Mouse (Mus musculus): ENCODE measurements around the gene Cdca3. TPM values are rescaled to one million over a fixed set of nuclear protein-coding genes. Genes with fewer than 3 reads are reported as not detected.
"Not testable (repeated sequence)": the region's sequence is repeated elsewhere in the genome, so short reads cannot be mapped to it uniquely, and the experiment has no call there.

Cdca3 gene
- polyA plus RNA-seq, 1 experiment from 2014 or later = 29.3 TPM

- DNase-seq (ENCODE audit: low spot score) = no peak
These were observed 33.6 kb upstream of the Cdca3 start for GRCm38 (mm10) chr6:124795781-124796180.

GRCm38 (mm10) chr6:124796200-124796599, 33.1 kb upstream of the Cdca3 start:
- Histone ChIP-seq H3K27ac (no peak overlapping the region), H3K4me3 (replicated peaks; ENCODE audit: low read length) (no peak overlapping the region), H3K27me3 (ENCODE audit: control insufficient read depth, insufficient read depth, low read length) (no peaks in the 10 kb centered on the region), H3K4me2 (replicated peaks) (no peak overlapping the region), H3K4me1 (replicated peaks; ENCODE audit: control insufficient read depth, insufficient read depth, low read length) (no peaks in the 10 kb centered on the region), H3K9ac (no peak overlapping the region), H3K9me3 (ENCODE audit: control insufficient read depth, low read length) (no peaks in the 10 kb centered on the region), H3K36me3 (replicated peaks; ENCODE audit: control insufficient read depth, insufficient read depth) (no peaks in the 10 kb centered on the region)
- 86% methylated on average over 2 of the region's 2 CpGs for WGBS
- no peak for DNase-seq (ENCODE audit: low spot score)
- ATAC-seq (ENCODE audit: low FRiP score) = no peak

More at GRCm38 (mm10) chr6:124795781-124796180, 33.6 kb upstream of the Cdca3 start:
- 73% methylated on average over 4 of the region's 4 CpGs for WGBS
- Histone ChIP-seq H3K4me1 (replicated peaks; ENCODE audit: control insufficient read depth, insufficient read depth, low read length) (no peaks in the 10 kb centered on the region), H3K4me2 (replicated peaks) (no peak overlapping the region), H3K9me3 (ENCODE audit: control insufficient read depth, low read length) (no peaks in the 10 kb centered on the region), H3K4me3 (replicated peaks; ENCODE audit: low read length) (no peak overlapping the region), H3K9ac (no peak overlapping the region), H3K27ac (no peak overlapping the region), H3K36me3 (replicated peaks; ENCODE audit: control insufficient read depth, insufficient read depth) (no peaks in the 10 kb centered on the region), H3K27me3 (ENCODE audit: control insufficient read depth, insufficient read depth, low read length) (no peaks in the 10 kb centered on the region)
- no peak for ATAC-seq (ENCODE audit: low FRiP score)

- H3K9ac ChIP-seq; H3K9me3 ChIP-seq (ENCODE audit: control insufficient read depth, low read length); H3K27me3 ChIP-seq (ENCODE audit: control insufficient read depth, insufficient read depth, low read length); H3K4me3 ChIP-seq (replicated peaks; ENCODE audit: low read length); H3K4me2 ChIP-seq (replicated peaks); H3K36me3 ChIP-seq (replicated peaks; ENCODE audit: control insufficient read depth, insufficient read depth); ATAC-seq (ENCODE audit: low FRiP score); DNase-seq (ENCODE audit: low spot score); H3K27ac ChIP-seq: not testable (repeated sequence)
- WGBS = 24% methylated on average over 4 of the region's 9 CpGs
- peaks cover 11% of the 10 kb centered on the region for H3K4me1 ChIP-seq (replicated peaks; ENCODE audit: control insufficient read depth, insufficient read depth, low read length)
These were observed 26.9 kb upstream of the Cdca3 start for GRCm38 (mm10) chr6:124802400-124802799.

- H3K36me3 ChIP-seq (replicated peaks; ENCODE audit: control insufficient read depth, insufficient read depth) = no peaks in the 10 kb centered on the region
- no peak overlapping the region for H3K4me3 ChIP-seq (replicated peaks; ENCODE audit: low read length)
- H3K27ac ChIP-seq = no peak overlapping the region
- no peak overlapping the region for H3K4me2 ChIP-seq (replicated peaks)
- H3K9me3 ChIP-seq (ENCODE audit: control insufficient read depth, low read length) = no peaks in the 10 kb centered on the region
- H3K4me1 ChIP-seq (replicated peaks; ENCODE audit: control insufficient read depth, insufficient read depth, low read length) = peaks cover 12% of the 10 kb centered on the region
- 78% methylated on average over 3 of the region's 3 CpGs for WGBS
- no peaks in the 10 kb centered on the region for H3K27me3 ChIP-seq (ENCODE audit: control insufficient read depth, insufficient read depth, low read length)
- ATAC-seq (ENCODE audit: low FRiP score) (no peak), DNase-seq (ENCODE audit: low spot score) (no peak)
- H3K9ac ChIP-seq = no peak overlapping the region
These were observed 26.3 kb upstream of the Cdca3 start for GRCm38 (mm10) chr6:124803061-124803460.

- H3K9ac ChIP-seq; H3K4me3 ChIP-seq (replicated peaks; ENCODE audit: low read length); H3K4me2 ChIP-seq (replicated peaks); ATAC-seq (ENCODE audit: low FRiP score); H3K36me3 ChIP-seq (replicated peaks; ENCODE audit: control insufficient read depth, insufficient read depth); H3K27me3 ChIP-seq (ENCODE audit: control insufficient read depth, insufficient read depth, low read length); H3K27ac ChIP-seq; H3K9me3 ChIP-seq (ENCODE audit: control insufficient read depth, low read length); DNase-seq (ENCODE audit: low spot score): not testable (repeated sequence)
- peaks cover 15% of the 10 kb centered on the region for H3K4me1 ChIP-seq (replicated peaks; ENCODE audit: control insufficient read depth, insufficient read depth, low read length)
- 97% methylated on average over 4 of the region's 4 CpGs for WGBS
These were observed 25.7 kb upstream of the Cdca3 start for GRCm38 (mm10) chr6:124803691-124804090.

- Histone ChIP-seq H3K27me3 (ENCODE audit: control insufficient read depth, insufficient read depth, low read length) (no peaks in the 10 kb centered on the region), H3K4me3 (replicated peaks; ENCODE audit: low read length) (no peak overlapping the region), H3K9me3 (ENCODE audit: control insufficient read depth, low read length) (no peaks in the 10 kb centered on the region), H3K9ac (no peak overlapping the region), H3K27ac (no peak overlapping the region), H3K4me1 (replicated peaks; ENCODE audit: control insufficient read depth, insufficient read depth, low read length) (peaks cover 19% of the 10 kb centered on the region), H3K4me2 (replicated peaks) (no peak overlapping the region), H3K36me3 (replicated peaks; ENCODE audit: control insufficient read depth, insufficient read depth) (no peaks in the 10 kb centered on the region)
- no peak for DNase-seq (ENCODE audit: low spot score)
- 88% methylated on average over 3 of the region's 3 CpGs for WGBS
- no peak for ATAC-seq (ENCODE audit: low FRiP score)
These were observed 25.0 kb upstream of the Cdca3 start for GRCm38 (mm10) chr6:124804341-124804740.

GRCm38 (mm10) chr6:124805341-124806321, 23.7 kb upstream of the Cdca3 start:
- Histone ChIP-seq H3K4me3 (replicated peaks; ENCODE audit: low read length) (peak overlapping the region; percentile 36), H3K9ac (peak overlapping the region; percentile 51), H3K4me1 (replicated peaks; ENCODE audit: control insufficient read depth, insufficient read depth, low read length) (peaks cover 25% of the 10 kb centered on the region), H3K27me3 (ENCODE audit: control insufficient read depth, insufficient read depth, low read length) (no peaks in the 10 kb centered on the region), H3K27ac (peak overlapping the region; percentile 79), H3K36me3 (replicated peaks; ENCODE audit: control insufficient read depth, insufficient read depth) (peaks cover 6% of the 10 kb centered on the region), H3K4me2 (replicated peaks) (peak overlapping the region; percentile 74), H3K9me3 (ENCODE audit: control insufficient read depth, low read length) (no peaks in the 10 kb centered on the region)
- WGBS = 2% methylated on average over 34 of the region's 34 CpGs
- peak; percentile 91 for DNase-seq (ENCODE audit: low spot score)
- ATAC-seq (ENCODE audit: low FRiP score) = peak; percentile 85

- peaks cover 13% of the 10 kb centered on the region for H3K36me3 ChIP-seq (replicated peaks; ENCODE audit: control insufficient read depth, insufficient read depth)
- no peaks in the 10 kb centered on the region for H3K27me3 ChIP-seq (ENCODE audit: control insufficient read depth, insufficient read depth, low read length)
- peak overlapping the region; percentile 74 for H3K4me2 ChIP-seq (replicated peaks)
- peak overlapping the region; percentile 79 for H3K27ac ChIP-seq
- no peaks in the 10 kb centered on the region for H3K9me3 ChIP-seq (ENCODE audit: control insufficient read depth, low read length)
- no peak for ATAC-seq (ENCODE audit: low FRiP score)
- H3K9ac ChIP-seq = no peak overlapping the region
- peak overlapping the region; percentile 36; the same call in 1 of the 2 replicates for H3K4me3 ChIP-seq (replicated peaks; ENCODE audit: low read length)
- DNase-seq (ENCODE audit: low spot score) = no peak
- 77% methylated on average over 7 of the region's 7 CpGs for WGBS
- peaks cover 25% of the 10 kb centered on the region for H3K4me1 ChIP-seq (replicated peaks; ENCODE audit: control insufficient read depth, insufficient read depth, low read length)
These were observed 22.8 kb upstream of the Cdca3 start for GRCm38 (mm10) chr6:124806446-124807140.

GRCm38 (mm10) chr6:124807366-124807765, 22.0 kb upstream of the Cdca3 start:
- no peak for ATAC-seq (ENCODE audit: low FRiP score)
- Histone ChIP-seq H3K27me3 (ENCODE audit: control insufficient read depth, insufficient read depth, low read length) (no peaks in the 10 kb centered on the region), H3K36me3 (replicated peaks; ENCODE audit: control insufficient read depth, insufficient read depth) (peaks cover 20% of the 10 kb centered on the region), H3K4me2 (replicated peaks) (no peak overlapping the region), H3K27ac (no peak overlapping the region), H3K4me1 (replicated peaks; ENCODE audit: control insufficient read depth, insufficient read depth, low read length) (peaks cover 29% of the 10 kb centered on the region), H3K9me3 (ENCODE audit: control insufficient read depth, low read length) (no peaks in the 10 kb centered on the region), H3K4me3 (replicated peaks; ENCODE audit: low read length) (no peak overlapping the region), H3K9ac (no peak overlapping the region)
- DNase-seq (ENCODE audit: low spot score) = no peak
- 89% methylated on average over 4 of the region's 4 CpGs for WGBS

Measured in hindbrain, embryonic 14.5 days (tissue).